Mouse (Mus musculus) heart, postnatal 0 days (tissue): ENCODE measurements around the gene Tdp1. TPM values are rescaled to one million over a fixed set of nuclear protein-coding genes. Genes with fewer than 3 reads are reported as not detected.

Source experiments
- ATAC-seq: fragments of 200-750 bp; cut with Nextera tagmentation; 2 replicates; pipeline ENCODE4 v1.8.0; 2017; ENCODE audit warnings: low read depth, moderate number of reproducible peaks, moderate library complexity; ENCODE audit not compliant: insufficient read depth
- DNase-seq: peaks from one replicate; pipeline ENCODE4 v3.0.0-alpha.2; 2016; ENCODE audit warnings: low spot score
- H3K27ac ChIP-seq: fragments of 300-500 bp; sonication (generic); 2 replicates; pipeline ENCODE4 v1.5.1; 2014; ENCODE audit warnings: low read depth, mild to moderate bottlenecking
- H3K27me3 ChIP-seq: fragments of 300-500 bp; sonication (generic); 2 replicates; pipeline ENCODE4 v1.6.1; 2014; ENCODE audit warnings: low read length, mixed read lengths; ENCODE audit not compliant: control insufficient read depth, insufficient read depth
- H3K36me3 ChIP-seq: fragments of 300-500 bp; sonication (generic); replicated peaks from 2 replicates; pipeline ENCODE4 v1.6.1; 2014; ENCODE audit warnings: low read length, mixed read lengths; ENCODE audit not compliant: control insufficient read depth, insufficient read depth
- H3K4me1 ChIP-seq: fragments of 300-500 bp; sonication (generic); 2 replicates; pipeline ENCODE4 v1.6.1; 2014; ENCODE audit warnings: antibody characterized with exemption; ENCODE audit not compliant: control insufficient read depth, insufficient read depth
- H3K4me2 ChIP-seq: fragments of 300-500 bp; sonication (generic); 2 replicates; pipeline ENCODE4 v1.6.1; 2014; ENCODE audit warnings: low read depth, mild to moderate bottlenecking, low read length, moderate library complexity
- H3K4me3 ChIP-seq: fragments of 300-500 bp; sonication (generic); 2 replicates; pipeline ENCODE4 v1.5.1; 2014; ENCODE audit warnings: low read depth, low read length
- H3K9ac ChIP-seq: fragments of 300-500 bp; sonication (generic); replicated peaks from 2 replicates; pipeline ENCODE4 v1.6.1; 2014; ENCODE audit warnings: low read depth, low read length, mixed read lengths
- H3K9me3 ChIP-seq: fragments of 300-500 bp; sonication (generic); replicated peaks from 2 replicates; pipeline ENCODE4 v1.6.1; 2016; ENCODE audit warnings: low read length; ENCODE audit not compliant: control insufficient read depth
- CTCF ChIP-seq: IDR thresholded peaks from 2 replicates; pipeline ENCODE4 v1.5.1; 2016; ENCODE audit warnings: antibody characterized with exemption, control low read depth, low read depth
- EP300 ChIP-seq: IDR thresholded peaks from 2 replicates; pipeline ENCODE4 v1.6.1; 2016; ENCODE audit warnings: antibody characterized with exemption, low read depth
- WGBS: fragments of 180-500 bp; shearing (Covaris S2); extraction: QIAGEN DNeasy Blood & Tissue Kit; methylation state at CpG from one replicate; pipeline ENCODE4 v1.1.7; 2014; 5-methylcytosine and 5-hydroxymethylcytosine counted together
- polyA plus RNA-seq: library from polyadenylated mRNA; unstranded; fragments of >200 nt; fragmentation: Nextera tagmentation; extraction: Ambion mirVana; gene quantifications from 2 replicates; pipeline ENCODE4 v1.2.1, GENCODE M21; 2015
- total RNA-seq: library from RNA; depleted of rRNA; stranded (reverse); fragments of >200 nt; gene quantifications from 2 replicates; pipeline ENCODE4 v1.2.3, GENCODE M21; 2014; ENCODE audit warnings: low replicate concordance

The Tdp1 gene
- total and polyA plus RNA-seq, 2 experiments from 2014 or later = 8.8 to 13.7 TPM

DNA sequence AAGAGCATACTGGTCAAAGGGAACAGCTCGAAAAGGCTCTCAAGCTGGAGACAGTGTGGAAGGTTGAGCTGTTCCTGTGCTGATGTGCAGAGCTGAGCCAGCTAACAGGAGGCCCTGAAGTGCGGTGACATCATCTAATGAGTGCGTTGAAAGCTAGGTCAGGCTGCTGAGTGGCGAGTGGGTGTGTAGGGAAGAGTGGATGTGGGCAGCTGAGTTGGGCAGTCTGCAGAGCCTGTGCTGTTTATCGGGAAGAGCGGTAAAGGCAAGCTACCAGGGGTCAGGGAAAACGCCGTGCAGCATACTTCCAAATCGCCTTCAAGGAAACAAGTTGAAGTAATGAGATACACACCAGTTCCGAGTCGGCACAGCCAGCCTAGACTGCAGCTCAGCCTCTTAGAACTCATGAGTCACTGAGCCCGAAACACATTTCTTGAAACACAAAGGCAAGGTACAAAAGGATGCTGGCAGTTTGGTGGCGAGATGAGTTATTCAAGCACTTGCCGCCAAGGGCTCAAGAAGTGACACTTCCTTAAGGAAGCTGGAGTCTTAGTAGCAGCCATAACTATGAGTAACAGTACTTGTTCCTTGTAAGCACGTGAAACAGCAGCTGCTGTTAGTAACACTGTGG is 33.6 kb downstream of the Tdp1 start:
- Histone ChIP-seq H3K36me3 (peaks cover 21% of the 10 kb centered on the region), H3K4me3 (no peak overlapping the region), H3K4me2 (peak overlapping the region; percentile 15; the same call in 1 of the 2 replicates), H3K27me3 (no peaks in the 10 kb centered on the region), H3K27ac (no peak overlapping the region), H3K9ac (no peak overlapping the region), H3K9me3 (no peaks in the 10 kb centered on the region), H3K4me1 (no peaks in the 10 kb centered on the region)
- ATAC-seq (peak; percentile 88), DNase-seq (peak; percentile 60)
- no peak for TF ChIP-seq EP300
- no peak for TF ChIP-seq CTCF
- WGBS = 50% methylated on average over 15 of the region's 15 CpGs

DNA sequence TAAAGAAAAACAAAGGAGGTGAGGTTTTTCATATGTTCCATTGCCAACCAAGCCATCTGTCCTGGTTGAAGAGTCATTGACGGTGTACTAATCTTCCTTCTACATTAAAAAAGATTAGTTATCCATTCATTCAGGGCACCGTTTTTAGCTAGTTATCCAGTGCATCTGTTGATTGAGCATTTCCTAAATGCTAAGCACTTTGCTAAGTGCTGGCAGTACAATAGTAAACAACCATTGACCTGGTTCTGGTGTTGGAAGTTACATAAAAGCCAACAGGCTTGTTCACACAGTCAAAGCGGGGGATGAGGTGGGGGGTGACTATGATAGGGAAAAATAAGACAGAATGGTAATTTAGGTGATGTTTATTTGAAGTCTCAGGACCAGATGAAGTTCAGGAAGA is 35.3 kb downstream of the Tdp1 start:
- no peak for TF ChIP-seq CTCF
- no peak for TF ChIP-seq EP300
- H3K36me3 ChIP-seq = peaks cover 18% of the 10 kb centered on the region
- no peak overlapping the region for H3K4me2 ChIP-seq
- H3K27me3 ChIP-seq = no peaks in the 10 kb centered on the region
- no peaks in the 10 kb centered on the region for H3K4me1 ChIP-seq
- 91% methylated on average over 3 of the region's 3 CpGs for WGBS
- H3K9ac ChIP-seq = no peak overlapping the region
- DNase-seq (no peak), ATAC-seq (no peak)
- no peaks in the 10 kb centered on the region for H3K9me3 ChIP-seq
- no peak overlapping the region for H3K27ac ChIP-seq
- H3K4me3 ChIP-seq = no peak overlapping the region

DNA sequence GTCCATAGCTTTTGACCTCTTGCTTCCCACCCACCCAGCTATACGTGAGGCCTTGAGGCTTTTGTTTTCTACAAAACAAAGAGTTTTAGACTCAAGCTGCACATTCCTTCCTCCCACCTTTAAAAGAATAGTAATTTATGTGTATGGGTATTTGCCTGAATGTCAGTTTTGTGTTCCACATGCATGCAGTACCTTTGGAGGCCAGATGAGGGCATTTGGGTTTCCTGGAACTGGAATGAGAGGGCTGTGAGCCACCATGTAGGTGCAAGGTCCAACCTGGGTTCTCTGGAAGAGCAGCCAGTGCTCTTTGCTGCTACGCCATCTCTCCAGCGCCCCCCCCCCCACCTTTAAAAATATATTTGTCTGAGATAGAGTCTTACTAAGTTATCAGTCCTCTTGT is 36.7 kb downstream of the Tdp1 start:
- TF ChIP-seq EP300 (no peak), CTCF (peak; percentile 43)
- H3K36me3 ChIP-seq = peaks cover 11% of the 10 kb centered on the region; the same call in 1 of the 2 replicates
- no peaks in the 10 kb centered on the region for H3K27me3 ChIP-seq
- no peaks in the 10 kb centered on the region for H3K4me1 ChIP-seq
- no peak overlapping the region for H3K9ac ChIP-seq
- ATAC-seq = no peak
- no peak overlapping the region for H3K4me2 ChIP-seq
- DNase-seq = no peak
- H3K4me3 ChIP-seq = no peak overlapping the region
- H3K9me3 ChIP-seq = no peaks in the 10 kb centered on the region
- WGBS = 87% methylated on average over 3 of the region's 3 CpGs
- no peak overlapping the region for H3K27ac ChIP-seq

DNA sequence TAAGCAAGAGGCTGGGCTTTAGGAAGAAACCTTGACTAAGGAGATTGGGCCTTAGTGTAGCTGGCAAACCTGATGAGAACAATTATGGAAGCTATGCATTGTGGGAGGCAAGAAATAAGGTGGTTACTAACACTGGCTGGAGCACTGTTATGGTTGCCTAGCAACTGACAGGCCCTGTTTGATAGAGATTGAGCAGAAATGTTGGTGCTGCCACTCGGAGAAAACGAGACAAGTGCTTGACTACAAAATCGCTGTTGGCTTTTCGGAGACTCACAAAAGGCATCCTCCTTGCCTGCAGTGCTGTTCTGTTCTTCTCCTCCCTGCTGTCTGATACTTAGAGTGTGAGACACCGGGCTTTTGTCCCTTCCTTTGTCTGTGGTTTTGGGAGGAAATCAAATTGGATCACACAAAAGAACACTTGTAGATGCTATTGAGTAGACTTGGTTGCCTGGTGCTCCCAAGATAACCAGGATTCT is 38.9 kb downstream of the Tdp1 start:
- no peak overlapping the region for H3K9ac ChIP-seq
- H3K4me1 ChIP-seq = no peaks in the 10 kb centered on the region
- TF ChIP-seq EP300 (no peak), CTCF (no peak)
- 31% methylated on average over 5 of the region's 5 CpGs for WGBS
- no peak overlapping the region for H3K4me3 ChIP-seq
- no peak for DNase-seq
- no peaks in the 10 kb centered on the region for H3K9me3 ChIP-seq
- no peak overlapping the region for H3K4me2 ChIP-seq
- H3K36me3 ChIP-seq = peaks cover 16% of the 10 kb centered on the region; the same call in 1 of the 2 replicates
- H3K27ac ChIP-seq = no peak overlapping the region
- no peaks in the 10 kb centered on the region for H3K27me3 ChIP-seq
- ATAC-seq = peak; percentile 29; the same call in 1 of the 2 replicates

DNA sequence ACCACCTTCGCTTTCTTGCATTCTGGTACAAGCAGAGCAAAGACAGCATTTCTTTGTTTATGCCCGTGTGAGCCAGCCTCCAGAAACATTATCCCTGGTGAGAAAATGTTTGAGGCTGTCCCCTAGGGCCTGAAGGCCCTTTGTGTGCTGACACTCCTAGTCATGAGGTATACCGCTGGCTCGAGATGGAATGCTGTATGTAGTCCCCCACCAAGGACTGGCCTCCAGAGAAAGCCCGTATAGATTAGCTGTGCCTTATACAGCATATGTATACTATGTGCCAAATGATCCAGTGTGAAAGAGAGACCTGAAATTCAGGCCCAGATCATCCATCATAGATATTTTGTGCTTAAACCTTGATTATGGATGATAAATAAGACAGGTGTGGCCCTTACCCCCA is 39.4 kb downstream of the Tdp1 start:
- Histone ChIP-seq H3K9me3 (no peaks in the 10 kb centered on the region), H3K9ac (no peak overlapping the region), H3K4me1 (no peaks in the 10 kb centered on the region), H3K4me3 (no peak overlapping the region), H3K4me2 (no peak overlapping the region), H3K27ac (no peak overlapping the region), H3K27me3 (no peaks in the 10 kb centered on the region), H3K36me3 (peaks cover 18% of the 10 kb centered on the region; the same call in 1 of the 2 replicates)
- no peak for TF ChIP-seq EP300
- WGBS = 68% methylated on average over 5 of the region's 5 CpGs
- ATAC-seq (0 out of 2 replicates have a peak, but pooled peaks have one; percentile 13), DNase-seq (no peak)

DNA sequence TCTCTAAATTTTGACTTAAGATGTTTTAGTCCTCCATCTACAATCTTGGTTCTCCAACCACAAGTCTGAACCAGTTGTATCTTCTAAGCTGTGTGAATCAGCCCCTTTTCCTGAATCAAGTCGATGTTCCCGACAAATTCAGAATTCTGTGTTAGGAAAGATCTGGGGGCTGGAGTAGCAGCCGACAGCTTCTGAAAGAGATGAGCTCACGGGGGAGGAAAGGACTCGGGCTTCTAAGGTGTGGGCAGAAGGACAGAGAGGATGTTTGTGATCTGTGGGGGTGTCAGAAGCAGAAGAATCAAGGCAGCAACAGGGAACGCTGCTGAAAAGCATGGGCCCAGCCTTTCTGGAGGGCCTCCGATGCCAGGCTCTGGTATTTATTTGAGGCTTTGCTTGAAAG is 44.0 kb downstream of the Tdp1 start:
- Histone ChIP-seq H3K4me2 (no peak overlapping the region), H3K27me3 (no peaks in the 10 kb centered on the region), H3K9me3 (no peaks in the 10 kb centered on the region), H3K4me1 (no peaks in the 10 kb centered on the region), H3K27ac (no peak overlapping the region), H3K9ac (no peak overlapping the region), H3K4me3 (no peak overlapping the region), H3K36me3 (peaks cover 28% of the 10 kb centered on the region; the same call in 1 of the 2 replicates)
- TF ChIP-seq EP300 (no peak), CTCF (no peak)
- ATAC-seq = no peak
- no peak for DNase-seq
- 84% methylated on average over 7 of the region's 7 CpGs for WGBS
